ENCODE assay signal across 21 mouse cellular contexts in genomic region chr19:42785562-42786220, GRCm38 (mm10). TPM values are rescaled to one million over a fixed set of nuclear protein-coding genes. Genes with fewer than 3 reads are reported as not detected.
DNase-seq lines count a peak whose midpoint lies in the region; ATAC-seq and TF ChIP-seq lines count a peak whose summit lies in the region.
"Had no signal": no experiment of that assay in that cellular context is flagged by ENCODE, and none has a peak within 500 bp of the region (broad histone marks: within the 10 kb centered on the region; RNA-seq: fewer than 3 reads in every experiment).

No protein-coding gene starts in this region.

- WGBS in embryonic facial prominence, embryonic 13.5 days: 54% methylated on average over 8 of the region's 8 CpGs
- 48% methylated on average over 8 of the region's 8 CpGs for WGBS in embryonic facial prominence, embryonic 10.5 days
- 66% methylated on average over 8 of the region's 8 CpGs for WGBS in lung, postnatal 0 days
- 68% methylated on average over 8 of the region's 8 CpGs for WGBS in lung, adult 2 months
- WGBS in hindbrain, postnatal 0 days: 36% methylated on average over 8 of the region's 8 CpGs
- 17% methylated on average over 8 of the region's 8 CpGs for WGBS in midbrain, embryonic 16.5 days
- WGBS in cerebellum, adult 2 months: 61% methylated on average over 8 of the region's 8 CpGs

- no peak for DNase-seq in embryonic facial prominence, embryonic 10.5 days (ENCODE audit: low spot score)
- DNase-seq in lung, postnatal 0 days (ENCODE audit: low spot score): peak; percentile 14
- DNase-seq in lung, adult 2 months: no peak
- DNase-seq in hindbrain, postnatal 0 days (ENCODE audit: low spot score): peak; percentile 3
- no peak for DNase-seq in gastrocnemius, adult 8-10 months (ENCODE audit: low spot score in 2 of 2)
- DNase-seq in cerebellum, adult 2 months: no peak
- DNase-seq: adrenal gland, adult 2 months; cerebellum, postnatal 10 days; heart, postnatal 14 days; kidney, adult 8-10 months; kidney, postnatal 25 days; layer of hippocampus, adult 9-11 months; lung, postnatal 4 days had no signal

- ATAC-seq in embryonic facial prominence, embryonic 13.5 days (ENCODE audit: insufficient number of reproducible peaks, insufficient read depth, low FRiP score, low TSS enrichment, low read depth): no peak
- ATAC-seq in lung, postnatal 0 days: no peak
- ATAC-seq in hindbrain, postnatal 0 days: no peak
- ATAC-seq in midbrain, embryonic 16.5 days: peak; percentile 55

- H3K36me3 ChIP-seq in embryonic facial prominence, embryonic 13.5 days: peaks cover 4% of the 10 kb centered on the region; the same call in 1 of the 2 replicates
- H3K36me3 ChIP-seq in embryonic facial prominence, embryonic 10.5 days (replicated peaks): no peaks in the 10 kb centered on the region
- H3K36me3 ChIP-seq in lung, postnatal 0 days (ENCODE audit: insufficient read depth, low read length): no peaks in the 10 kb centered on the region
- H3K36me3 ChIP-seq in hindbrain, postnatal 0 days (ENCODE audit: insufficient read depth, low read length): no peaks in the 10 kb centered on the region
- no peaks in the 10 kb centered on the region for H3K36me3 ChIP-seq in midbrain, embryonic 16.5 days (ENCODE audit: control insufficient read depth, insufficient read depth, low read length)
- H3K36me3 ChIP-seq: heart, embryonic 12.5 days; limb, embryonic 10.5 days; neural tube, embryonic 12.5 days had no signal

- peaks cover 8% of the 10 kb centered on the region; the same call in 1 of the 2 replicates for H3K27me3 ChIP-seq in embryonic facial prominence, embryonic 13.5 days
- H3K27me3 ChIP-seq in embryonic facial prominence, embryonic 10.5 days (replicated peaks; ENCODE audit: low read depth, poor library complexity, severe bottlenecking): peaks cover 27% of the 10 kb centered on the region
- no peaks in the 10 kb centered on the region for H3K27me3 ChIP-seq in lung, postnatal 0 days (replicated peaks; ENCODE audit: insufficient read depth, low read length)
- no peaks in the 10 kb centered on the region for H3K27me3 ChIP-seq in hindbrain, postnatal 0 days (ENCODE audit: insufficient read depth, low read length)
- H3K27me3 ChIP-seq in midbrain, embryonic 16.5 days (ENCODE audit: control insufficient read depth, insufficient read depth, low read depth, low read length): no peaks in the 10 kb centered on the region
- H3K27me3 ChIP-seq in cerebellum, adult 2 months (ENCODE audit: control insufficient read depth, insufficient read depth, low read length): no peaks in the 10 kb centered on the region

- no peak for TF ChIP-seq CTCF in lung, postnatal 0 days (IDR thresholded peaks at IDR 0.05)
- TF ChIP-seq CTCF in lung, adult 2 months (IDR thresholded peaks at IDR 0.05; ENCODE audit: insufficient read depth, low read length): no peak
- TF ChIP-seq CTCF in hindbrain, postnatal 0 days (IDR thresholded peaks at IDR 0.05; ENCODE audit: low read depth): no peak
- no peak for TF ChIP-seq CTCF in cerebellum, adult 2 months (IDR thresholded peaks at IDR 0.05; ENCODE audit: borderline replicate concordance, insufficient read depth, low read depth, low read length)

- no peaks in the 10 kb centered on the region for H3K9me3 ChIP-seq in embryonic facial prominence, embryonic 13.5 days
- no peaks in the 10 kb centered on the region for H3K9me3 ChIP-seq in embryonic facial prominence, embryonic 10.5 days
- H3K9me3 ChIP-seq in lung, postnatal 0 days (ENCODE audit: low read length): no peaks in the 10 kb centered on the region
- no peaks in the 10 kb centered on the region for H3K9me3 ChIP-seq in hindbrain, postnatal 0 days (ENCODE audit: low read length)
- no peaks in the 10 kb centered on the region for H3K9me3 ChIP-seq in midbrain, embryonic 16.5 days (replicated peaks; ENCODE audit: control insufficient read depth, low read length, poor library complexity, severe bottlenecking)
- H3K9me3 ChIP-seq: heart, embryonic 12.5 days; limb, embryonic 10.5 days; neural tube, embryonic 12.5 days had no signal

- H3K4me1 ChIP-seq in embryonic facial prominence, embryonic 13.5 days: 0 out of 2 replicates have a peak, but pooled peaks cover 3% of the 10 kb centered on the region
- H3K4me1 ChIP-seq in embryonic facial prominence, embryonic 10.5 days: peaks cover 21% of the 10 kb centered on the region; the same call in 1 of the 2 replicates
- H3K4me1 ChIP-seq in lung, postnatal 0 days (ENCODE audit: insufficient read depth, low read depth, low read length): no peaks in the 10 kb centered on the region
- no peaks in the 10 kb centered on the region for H3K4me1 ChIP-seq in lung, adult 2 months (ENCODE audit: control insufficient read depth, insufficient read depth, low read length)
- 0 out of 2 replicates have a peak, but pooled peaks cover 6% of the 10 kb centered on the region for H3K4me1 ChIP-seq in hindbrain, postnatal 0 days (ENCODE audit: insufficient read depth, low read length)
- peaks cover 12% of the 10 kb centered on the region for H3K4me1 ChIP-seq in midbrain, embryonic 16.5 days (ENCODE audit: control insufficient read depth, insufficient read depth, low read length)
- H3K4me1 ChIP-seq in cerebellum, adult 2 months (ENCODE audit: control insufficient read depth, insufficient read depth, low read length): no peaks in the 10 kb centered on the region; the same call in 1 of the 2 replicates
- H3K4me1 ChIP-seq: neural tube, embryonic 12.5 days had no signal

- no peak for TF ChIP-seq EP300 in lung, postnatal 0 days (IDR thresholded peaks at IDR 0.05)

- no peak overlapping the region for H3K4me3 ChIP-seq in embryonic facial prominence, embryonic 13.5 days
- no peak overlapping the region for H3K4me3 ChIP-seq in embryonic facial prominence, embryonic 10.5 days
- H3K4me3 ChIP-seq in lung, postnatal 0 days (ENCODE audit: low read depth, low read length): no peak overlapping the region
- H3K4me3 ChIP-seq in lung, adult 2 months (replicated peaks; ENCODE audit: extremely low read depth, low read depth, low read length): no peak overlapping the region
- H3K4me3 ChIP-seq in hindbrain, postnatal 0 days (ENCODE audit: low read length): no peak overlapping the region
- no peak overlapping the region for H3K4me3 ChIP-seq in midbrain, embryonic 16.5 days (ENCODE audit: low read depth, low read length)
- H3K4me3 ChIP-seq in cerebellum, adult 2 months (replicated peaks; ENCODE audit: insufficient read depth, low read depth, low read length): no peak overlapping the region
- H3K4me3 ChIP-seq: heart, embryonic 12.5 days; left cerebral cortex, adult 2 months; limb, embryonic 10.5 days; neural tube, embryonic 12.5 days had no signal

- H3K9ac ChIP-seq in embryonic facial prominence, embryonic 13.5 days: no peak overlapping the region
- no peak overlapping the region for H3K9ac ChIP-seq in lung, postnatal 0 days (replicated peaks; ENCODE audit: low read depth)
- no peak overlapping the region for H3K9ac ChIP-seq in hindbrain, postnatal 0 days (replicated peaks; ENCODE audit: low read length)
- H3K9ac ChIP-seq in midbrain, embryonic 16.5 days (ENCODE audit: low read depth, low read length): peak overlapping the region; percentile 42
- H3K9ac ChIP-seq: heart, embryonic 12.5 days; lung, embryonic 14.5 days; neural tube, embryonic 12.5 days had no signal

- peak overlapping the region; percentile 33; the same call in 1 of the 2 replicates for H3K27ac ChIP-seq in embryonic facial prominence, embryonic 13.5 days
- H3K27ac ChIP-seq in embryonic facial prominence, embryonic 10.5 days (replicated peaks): no peak overlapping the region
- no peak overlapping the region for H3K27ac ChIP-seq in lung, postnatal 0 days (ENCODE audit: low read length)
- H3K27ac ChIP-seq in hindbrain, postnatal 0 days: 0 out of 2 replicates have a peak overlapping the region, but pooled peaks have one; percentile 8
- H3K27ac ChIP-seq in midbrain, embryonic 16.5 days (ENCODE audit: low read length): peak overlapping the region; percentile 79
- no peak overlapping the region for H3K27ac ChIP-seq in cerebellum, adult 2 months (ENCODE audit: insufficient read depth, low read length)
- H3K27ac ChIP-seq: left cerebral cortex, adult 2 months; limb, embryonic 10.5 days; neural tube, embryonic 12.5 days had no signal

- H3K4me2 ChIP-seq in embryonic facial prominence, embryonic 13.5 days: no peak overlapping the region
- no peak overlapping the region for H3K4me2 ChIP-seq in lung, postnatal 0 days (replicated peaks; ENCODE audit: low read depth, low read length)
- no peak overlapping the region for H3K4me2 ChIP-seq in hindbrain, postnatal 0 days (ENCODE audit: low read depth, low read length)
- peak overlapping the region; percentile 31 for H3K4me2 ChIP-seq in midbrain, embryonic 16.5 days (ENCODE audit: low read length)
- H3K4me2 ChIP-seq: heart, embryonic 12.5 days; liver, embryonic 11.5 days; lung, embryonic 14.5 days; neural tube, embryonic 12.5 days had no signal

- no peak for TF ChIP-seq POLR2A in lung, adult 2 months (IDR thresholded peaks at IDR 0.05; ENCODE audit: borderline replicate concordance, extremely low read depth, low read depth, low read length)
- TF ChIP-seq POLR2A in cerebellum, adult 2 months (IDR thresholded peaks at IDR 0.05; ENCODE audit: borderline replicate concordance, insufficient read depth, low read length): no peak

RNA-seq across cellular contexts. Expression of gene Hps1, which starts 5.9 kb away (rescaled TPM):
- polyA plus RNA-seq in embryonic facial prominence, embryonic 13.5 days (2015; fragmentation: Nextera tagmentation; extraction: Ambion mirVana): 16.6 and 17.3 TPM in 2 replicates
- polyA plus RNA-seq in embryonic facial prominence, embryonic 10.5 days (2016; fragmentation: Nextera tagmentation; extraction: Ambion mirVana): 20.0 and 21.2 TPM in 2 replicates
- 8.0 and 8.8 TPM in 2 replicates for polyA plus RNA-seq in lung, postnatal 0 days (2015; fragmentation: Nextera tagmentation; extraction: Ambion mirVana)
- polyA plus RNA-seq in lung, adult 2 months (2012; rRNA removed): 16.6 and 18.9 TPM in 2 replicates
- 13.6 and 22.2 TPM in 2 replicates for total RNA-seq in hindbrain, postnatal 0 days (2014; rRNA removed)
- 10.0 and 11.9 TPM in 2 replicates for polyA plus RNA-seq in hindbrain, postnatal 0 days (2015; fragmentation: Nextera tagmentation; extraction: Ambion mirVana)
- 10.9 and 11.7 TPM in 2 replicates for polyA plus RNA-seq in midbrain, embryonic 16.5 days (2015; fragmentation: Nextera tagmentation; extraction: Ambion mirVana)
- 1 to 10 TPM in 1 of 4 experiments, under 1 TPM in 3; 0.46 to 1.0 (median 0.86) TPM for total RNA-seq in gastrocnemius, adult 8-10 months (2022)
- 13.8 and 15.9 TPM in 2 replicates for polyA plus RNA-seq in cerebellum, adult 2 months (2012; rRNA removed)

RNA-seq across cellular contexts. Expression of gene Pyroxd2, which starts 33.1 kb away (rescaled TPM):
- 1.8 and 2.0 TPM in 2 replicates for polyA plus RNA-seq in embryonic facial prominence, embryonic 13.5 days (2015; fragmentation: Nextera tagmentation; extraction: Ambion mirVana)
- polyA plus RNA-seq in embryonic facial prominence, embryonic 10.5 days (2016; fragmentation: Nextera tagmentation; extraction: Ambion mirVana): 1.00 and 1.0 TPM in 2 replicates
- 3.8 and 4.3 TPM in 2 replicates for polyA plus RNA-seq in lung, postnatal 0 days (2015; fragmentation: Nextera tagmentation; extraction: Ambion mirVana)
- 5.0 and 5.4 TPM in 2 replicates for polyA plus RNA-seq in lung, adult 2 months (2012; rRNA removed)
- 1.9 and 3.5 TPM in 2 replicates for total RNA-seq in hindbrain, postnatal 0 days (2014; rRNA removed)
- 2.6 and 3.7 TPM in 2 replicates for polyA plus RNA-seq in hindbrain, postnatal 0 days (2015; fragmentation: Nextera tagmentation; extraction: Ambion mirVana)
- 2.3 and 2.8 TPM in 2 replicates for polyA plus RNA-seq in midbrain, embryonic 16.5 days (2015; fragmentation: Nextera tagmentation; extraction: Ambion mirVana)
- total RNA-seq in gastrocnemius, adult 8-10 months (2022): 1 to 10 TPM in 1 of 4 experiments, under 1 TPM in 3; 0.53 to 1.2 (median 0.87) TPM
- 2.4 and 3.1 TPM in 2 replicates for polyA plus RNA-seq in cerebellum, adult 2 months (2012; rRNA removed)

Comparison
In these comparisons a context has a peak if more than half of its experiments do, and no peak if none do; other contexts are left out.
1. H3K27ac ChIP-seq: peak in embryonic facial prominence, embryonic 13.5 days (single experiment), hindbrain, postnatal 0 days (single experiment) and midbrain, embryonic 16.5 days (single experiment); none in embryonic facial prominence, embryonic 10.5 days (single experiment), lung, postnatal 0 days (single experiment) and cerebellum, adult 2 months (single experiment).
2. DNase-seq: peak in lung, postnatal 0 days (single experiment) and hindbrain, postnatal 0 days (single experiment); none in embryonic facial prominence, embryonic 10.5 days (single experiment), lung, adult 2 months (single experiment), gastrocnemius, adult 8-10 months (0 of 2) and cerebellum, adult 2 months (0 of 2).